Mouse (Mus musculus): ENCODE data around the gene 4930412O13Rik. TPM values are rescaled to one million over a fixed set of nuclear protein-coding genes. Genes with fewer than 3 reads are reported as not detected.
A peak's percentile ranks its signal among the peaks of the same experiment; 100 is the strongest.

The 4930412O13Rik gene
- 0.24 and 0.71 TPM in 2 replicates for polyA plus RNA-seq (2014; fragmentation: Nextera tagmentation; extraction: Ambion mirVana)

GRCm38 (mm10) chr2:9881051-9881591, at the start of gene 4930412O13Rik:
Gene 4930412O13Rik, plus strand, starts transcription at chr2:9881252.
- H3K9me3 ChIP-seq (ENCODE audit: control insufficient read depth, low read length) = no peaks in the 10 kb centered on the region
- ATAC-seq (ENCODE audit: low FRiP score) = peak; percentile 6
- H3K27me3 ChIP-seq (ENCODE audit: control insufficient read depth, insufficient read depth, low read length) = peaks cover 84% of the 10 kb centered on the region
- peak within 1 kb of the TSS; percentile 53 for H3K4me2 ChIP-seq (replicated peaks; ENCODE audit: low read depth, low read length)
- H3K9ac ChIP-seq (ENCODE audit: low read depth, low read length) = peak within 1 kb of the TSS; percentile 45
- H3K27ac ChIP-seq (ENCODE audit: low read depth, low read length) = peak within 1 kb of the TSS; percentile 62
- WGBS = 0% methylated on average over 17 of the region's 35 CpGs
- H3K4me1 ChIP-seq (replicated peaks; ENCODE audit: control insufficient read depth, insufficient read depth, low read length) = peaks cover 8% of the 10 kb centered on the region
- H3K4me3 ChIP-seq (ENCODE audit: low read depth, low read length) = peak within 1 kb of the TSS; percentile 30
- peak; percentile 74 for DNase-seq (ENCODE audit: low spot score)
- H3K36me3 ChIP-seq (ENCODE audit: control insufficient read depth, insufficient read depth, low read length) = no peaks in the 10 kb centered on the region

- no peaks in the 10 kb centered on the region for H3K27me3 ChIP-seq (ENCODE audit: control insufficient read depth, insufficient read depth, low read length)
- no peak overlapping the region for H3K4me3 ChIP-seq (ENCODE audit: low read depth, low read length)
- H3K9me3 ChIP-seq (ENCODE audit: control insufficient read depth, low read length) = no peaks in the 10 kb centered on the region
- WGBS = 86% methylated on average over 7 of the region's 7 CpGs
- H3K4me1 ChIP-seq (replicated peaks; ENCODE audit: control insufficient read depth, insufficient read depth, low read length) = no peaks in the 10 kb centered on the region
- ATAC-seq (ENCODE audit: low FRiP score) = no peak
- DNase-seq (ENCODE audit: low spot score) = no peak
- no peak overlapping the region for H3K9ac ChIP-seq (ENCODE audit: low read depth, low read length)
- no peak overlapping the region for H3K4me2 ChIP-seq (replicated peaks; ENCODE audit: low read depth, low read length)
- H3K36me3 ChIP-seq (ENCODE audit: control insufficient read depth, insufficient read depth, low read length) = no peaks in the 10 kb centered on the region
- no peak overlapping the region for H3K27ac ChIP-seq (ENCODE audit: low read depth, low read length)
Observed at GRCm38 (mm10) chr2:9833712-9834111, 47.3 kb upstream of the 4930412O13Rik start.

DNA sequence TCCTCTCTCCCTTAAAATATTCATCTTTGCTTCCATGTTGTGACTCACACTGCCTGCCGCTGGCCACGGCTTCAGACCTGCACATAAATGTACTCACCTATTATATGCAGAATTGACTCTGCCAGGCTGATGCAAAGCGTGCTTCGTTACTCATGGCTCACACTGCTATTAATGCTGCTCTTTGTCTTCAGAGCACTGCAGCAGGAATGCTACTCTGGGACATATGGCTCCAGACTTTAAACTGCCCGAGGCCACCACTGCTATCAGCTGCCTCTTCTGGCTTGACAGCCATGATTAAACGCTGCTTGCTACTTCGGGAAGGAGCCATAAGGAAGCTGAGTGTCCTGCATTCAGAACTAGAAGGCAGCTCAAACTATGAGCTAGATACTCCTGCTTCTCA, 45.9 kb upstream of the 4930412O13Rik start:
- WGBS = 65% methylated on average over 7 of the region's 7 CpGs
- H3K4me2 ChIP-seq (replicated peaks; ENCODE audit: low read depth, low read length) = no peak overlapping the region
- peak; percentile 20 for DNase-seq (ENCODE audit: low spot score)
- H3K9me3 ChIP-seq (ENCODE audit: control insufficient read depth, low read length) = no peaks in the 10 kb centered on the region
- H3K27ac ChIP-seq (ENCODE audit: low read depth, low read length) = no peak overlapping the region
- H3K9ac ChIP-seq (ENCODE audit: low read depth, low read length) = no peak overlapping the region
- no peaks in the 10 kb centered on the region for H3K36me3 ChIP-seq (ENCODE audit: control insufficient read depth, insufficient read depth, low read length)
- H3K4me1 ChIP-seq (replicated peaks; ENCODE audit: control insufficient read depth, insufficient read depth, low read length) = no peaks in the 10 kb centered on the region
- no peak overlapping the region for H3K4me3 ChIP-seq (ENCODE audit: low read depth, low read length)
- ATAC-seq (ENCODE audit: low FRiP score) = peak; percentile 57
- H3K27me3 ChIP-seq (ENCODE audit: control insufficient read depth, insufficient read depth, low read length) = no peaks in the 10 kb centered on the region

- ATAC-seq (ENCODE audit: low FRiP score) (peak; percentile 63), DNase-seq (ENCODE audit: low spot score) (no peak)
- Histone ChIP-seq H3K4me1 (replicated peaks; ENCODE audit: control insufficient read depth, insufficient read depth, low read length) (no peaks in the 10 kb centered on the region), H3K4me3 (ENCODE audit: low read depth, low read length) (no peak overlapping the region), H3K9me3 (ENCODE audit: control insufficient read depth, low read length) (no peaks in the 10 kb centered on the region), H3K27me3 (ENCODE audit: control insufficient read depth, insufficient read depth, low read length) (no peaks in the 10 kb centered on the region), H3K27ac (ENCODE audit: low read depth, low read length) (no peak overlapping the region), H3K9ac (ENCODE audit: low read depth, low read length) (no peak overlapping the region), H3K36me3 (ENCODE audit: control insufficient read depth, insufficient read depth, low read length) (no peaks in the 10 kb centered on the region), H3K4me2 (replicated peaks; ENCODE audit: low read depth, low read length) (no peak overlapping the region)
- 41% methylated on average over 13 of the region's 13 CpGs for WGBS
Observed at GRCm38 (mm10) chr2:9852851-9853576, 28.0 kb upstream of the 4930412O13Rik start.

DNA sequence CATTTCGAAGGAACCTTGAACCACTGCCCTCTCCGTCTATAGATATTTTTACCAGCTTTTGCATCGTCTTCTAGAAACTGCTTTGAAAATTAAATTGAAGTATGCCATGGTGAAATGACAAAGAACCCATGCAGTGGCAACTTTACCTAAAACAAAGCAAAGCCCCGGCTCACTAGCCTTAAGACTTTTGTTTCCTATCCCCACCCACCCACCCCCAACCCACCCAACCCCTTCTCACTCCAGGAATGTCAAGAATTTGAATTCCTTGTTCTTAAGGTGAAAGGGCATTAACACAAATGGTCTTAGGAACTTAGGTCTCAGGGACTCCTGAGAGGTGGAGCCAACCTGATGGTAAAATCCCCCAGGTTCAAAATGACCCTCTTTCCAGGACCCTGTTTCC, 25.2 kb upstream of the 4930412O13Rik start:
- ATAC-seq (ENCODE audit: low FRiP score) (no peak), DNase-seq (ENCODE audit: low spot score) (no peak)
- 40% methylated on average over 4 of the region's 4 CpGs for WGBS

GRCm38 (mm10) chr2:9860698-9861097, 20.4 kb upstream of the 4930412O13Rik start:
- Histone ChIP-seq H3K27ac (ENCODE audit: low read depth, low read length) (no peak overlapping the region), H3K4me2 (replicated peaks; ENCODE audit: low read depth, low read length) (no peak overlapping the region), H3K9me3 (ENCODE audit: control insufficient read depth, low read length) (no peaks in the 10 kb centered on the region), H3K27me3 (ENCODE audit: control insufficient read depth, insufficient read depth, low read length) (no peaks in the 10 kb centered on the region), H3K9ac (ENCODE audit: low read depth, low read length) (no peak overlapping the region), H3K36me3 (ENCODE audit: control insufficient read depth, insufficient read depth, low read length) (no peaks in the 10 kb centered on the region), H3K4me1 (replicated peaks; ENCODE audit: control insufficient read depth, insufficient read depth, low read length) (no peaks in the 10 kb centered on the region), H3K4me3 (ENCODE audit: low read depth, low read length) (no peak overlapping the region)
- WGBS = 79% methylated on average over 5 of the region's 5 CpGs
- ATAC-seq (ENCODE audit: low FRiP score) = no peak
- DNase-seq (ENCODE audit: low spot score) = no peak

More for the DNA sequence above, 25.2 kb upstream of the 4930412O13Rik start:
- Histone ChIP-seq H3K27me3 (ENCODE audit: control insufficient read depth, insufficient read depth, low read length) (no peaks in the 10 kb centered on the region), H3K4me2 (replicated peaks; ENCODE audit: low read depth, low read length) (no peak overlapping the region), H3K36me3 (ENCODE audit: control insufficient read depth, insufficient read depth, low read length) (no peaks in the 10 kb centered on the region), H3K4me1 (replicated peaks; ENCODE audit: control insufficient read depth, insufficient read depth, low read length) (no peaks in the 10 kb centered on the region), H3K9me3 (ENCODE audit: control insufficient read depth, low read length) (no peaks in the 10 kb centered on the region), H3K27ac (ENCODE audit: low read depth, low read length) (no peak overlapping the region), H3K9ac (ENCODE audit: low read depth, low read length) (no peak overlapping the region), H3K4me3 (ENCODE audit: low read depth, low read length) (no peak overlapping the region)

GRCm38 (mm10) chr2:9867092-9867825, 13.8 kb upstream of the 4930412O13Rik start:
- ATAC-seq (ENCODE audit: low FRiP score) = no peak
- 74% methylated on average over 12 of the region's 12 CpGs for WGBS
- no peaks in the 10 kb centered on the region for H3K9me3 ChIP-seq (ENCODE audit: control insufficient read depth, low read length)
- 0 out of 2 replicates have a peak, but pooled peaks cover 2% of the 10 kb centered on the region for H3K4me1 ChIP-seq (replicated peaks; ENCODE audit: control insufficient read depth, insufficient read depth, low read length)
- H3K27me3 ChIP-seq (ENCODE audit: control insufficient read depth, insufficient read depth, low read length) = peaks cover 9% of the 10 kb centered on the region; the same call in 1 of the 2 replicates
- H3K4me2 ChIP-seq (replicated peaks; ENCODE audit: low read depth, low read length) = no peak overlapping the region
- no peaks in the 10 kb centered on the region for H3K36me3 ChIP-seq (ENCODE audit: control insufficient read depth, insufficient read depth, low read length)
- H3K9ac ChIP-seq (ENCODE audit: low read depth, low read length) = no peak overlapping the region
- DNase-seq (ENCODE audit: low spot score) = no peak
- H3K4me3 ChIP-seq (ENCODE audit: low read depth, low read length) = no peak overlapping the region
- no peak overlapping the region for H3K27ac ChIP-seq (ENCODE audit: low read depth, low read length)

GRCm38 (mm10) chr2:9871141-9871716, 9.8 kb upstream of the 4930412O13Rik start:
- Histone ChIP-seq H3K36me3 (ENCODE audit: control insufficient read depth, insufficient read depth, low read length) (no peaks in the 10 kb centered on the region), H3K4me1 (replicated peaks; ENCODE audit: control insufficient read depth, insufficient read depth, low read length) (0 out of 2 replicates have a peak, but pooled peaks cover 2% of the 10 kb centered on the region), H3K27me3 (ENCODE audit: control insufficient read depth, insufficient read depth, low read length) (peaks cover 44% of the 10 kb centered on the region), H3K9me3 (ENCODE audit: control insufficient read depth, low read length) (no peaks in the 10 kb centered on the region), H3K27ac (ENCODE audit: low read depth, low read length) (no peak overlapping the region), H3K4me2 (replicated peaks; ENCODE audit: low read depth, low read length) (no peak overlapping the region), H3K9ac (ENCODE audit: low read depth, low read length) (no peak overlapping the region), H3K4me3 (ENCODE audit: low read depth, low read length) (no peak overlapping the region)
- no peak for DNase-seq (ENCODE audit: low spot score)
- WGBS = 20% methylated on average over 4 of the region's 4 CpGs
- no peak for ATAC-seq (ENCODE audit: low FRiP score)

All from hindbrain, embryonic 11.5 days (tissue).